32 mouse cellular contexts compared by ENCODE assay signal in genomic region chr19:20014114-20014513, GRCm38 (mm10).
DNase-seq lines count a peak whose midpoint lies in the region; ATAC-seq and TF ChIP-seq lines count a peak whose summit lies in the region.
"Had no signal": no experiment of that assay in that cellular context is flagged by ENCODE, and none has a peak within 500 bp of the region (broad histone marks: within the 10 kb centered on the region; RNA-seq: fewer than 3 reads in every experiment).

No protein-coding gene starts in this region.

- H3K9me3 ChIP-seq in hindbrain, embryonic 12.5 days (replicated peaks) = no peaks in the 10 kb centered on the region
- H3K9me3 ChIP-seq in hindbrain, embryonic 11.5 days (ENCODE audit: control insufficient read depth, low read length) = no peaks in the 10 kb centered on the region
- no peaks in the 10 kb centered on the region for H3K9me3 ChIP-seq in neural tube, embryonic 12.5 days
- no peaks in the 10 kb centered on the region for H3K9me3 ChIP-seq in neural tube, embryonic 15.5 days (replicated peaks)
- no peaks in the 10 kb centered on the region for H3K9me3 ChIP-seq in midbrain, embryonic 15.5 days
- H3K9me3 ChIP-seq: embryonic facial prominence, embryonic 12.5 days; heart, embryonic 12.5 days; kidney, embryonic 15.5 days; limb, embryonic 12.5 days; liver, embryonic 15.5 days; lung, embryonic 15.5 days; stomach, embryonic 15.5 days had no signal

- 73% methylated on average over 4 of the region's 4 CpGs for WGBS in hindbrain, embryonic 12.5 days
- 83% methylated on average over 4 of the region's 4 CpGs for WGBS in hindbrain, embryonic 11.5 days
- 70% methylated on average over 4 of the region's 4 CpGs for WGBS in neural tube, embryonic 12.5 days
- WGBS in neural tube, embryonic 15.5 days = 35% methylated on average over 4 of the region's 4 CpGs
- WGBS in midbrain, embryonic 15.5 days = 27% methylated on average over 4 of the region's 4 CpGs
- WGBS in lung, adult 2 months = 80% methylated on average over 4 of the region's 4 CpGs

- H3K9ac ChIP-seq in hindbrain, embryonic 12.5 days = no peak overlapping the region
- H3K9ac ChIP-seq in hindbrain, embryonic 11.5 days (ENCODE audit: low read depth, low read length) = no peak overlapping the region
- H3K9ac ChIP-seq in neural tube, embryonic 12.5 days = no peak overlapping the region
- no peak overlapping the region for H3K9ac ChIP-seq in neural tube, embryonic 15.5 days (replicated peaks)
- no peak overlapping the region for H3K9ac ChIP-seq in midbrain, embryonic 15.5 days
- H3K9ac ChIP-seq: embryonic facial prominence, embryonic 12.5 days; heart, embryonic 12.5 days; kidney, embryonic 15.5 days; limb, embryonic 12.5 days; liver, embryonic 15.5 days; lung, embryonic 15.5 days; stomach, embryonic 15.5 days had no signal

- H3K27ac ChIP-seq in hindbrain, embryonic 12.5 days = no peak overlapping the region
- H3K27ac ChIP-seq in hindbrain, embryonic 11.5 days (ENCODE audit: low read depth, low read length) = no peak overlapping the region
- H3K27ac ChIP-seq in neural tube, embryonic 12.5 days = no peak overlapping the region
- no peak overlapping the region for H3K27ac ChIP-seq in neural tube, embryonic 15.5 days (replicated peaks)
- 0 out of 2 replicates have a peak overlapping the region, but pooled peaks have one; percentile 19 for H3K27ac ChIP-seq in midbrain, embryonic 15.5 days
- H3K27ac ChIP-seq: embryonic facial prominence, embryonic 12.5 days; gastrocnemius, adult 2 months; heart, adult 2 months; kidney, embryonic 15.5 days; layer of hippocampus, adult 2 months; left cerebral cortex, adult 2 months; limb, embryonic 12.5 days; liver, embryonic 15.5 days; lung, embryonic 15.5 days; stomach, embryonic 15.5 days had no signal

- no peak for DNase-seq in hindbrain, embryonic 11.5 days (ENCODE audit: low spot score)
- DNase-seq in retina, postnatal 1 day = peak; percentile 55
- DNase-seq in lung, adult 2 months = no peak
- DNase-seq: adrenal gland, adult 2 months; adrenal gland, postnatal 36 days; cerebellum, adult 8-10 months; cerebellum, postnatal 25 days; embryo, embryonic 11 days; gastrocnemius, adult 2 months; gastrocnemius, postnatal 36 days; heart, adult 2 months; heart, postnatal 4 days; kidney, adult 18-20 months; kidney, postnatal 25 days; right cerebral cortex, postnatal 14 days; thymus, postnatal 14 days had no signal

- no peak overlapping the region for H3K4me2 ChIP-seq in hindbrain, embryonic 12.5 days (replicated peaks)
- no peak overlapping the region for H3K4me2 ChIP-seq in hindbrain, embryonic 11.5 days (replicated peaks; ENCODE audit: low read depth, low read length)
- no peak overlapping the region for H3K4me2 ChIP-seq in neural tube, embryonic 12.5 days (replicated peaks)
- no peak overlapping the region for H3K4me2 ChIP-seq in neural tube, embryonic 15.5 days
- no peak overlapping the region for H3K4me2 ChIP-seq in midbrain, embryonic 15.5 days
- H3K4me2 ChIP-seq: embryonic facial prominence, embryonic 12.5 days; heart, embryonic 12.5 days; kidney, embryonic 15.5 days; limb, embryonic 12.5 days; liver, embryonic 15.5 days; lung, embryonic 15.5 days; stomach, embryonic 15.5 days had no signal

- ATAC-seq in hindbrain, embryonic 12.5 days (ENCODE audit: low FRiP score) = peak; percentile 66; the same call in 1 of the 2 replicates
- no peak for ATAC-seq in hindbrain, embryonic 11.5 days (ENCODE audit: low FRiP score)
- peak; percentile 52; the same call in 1 of the 2 replicates for ATAC-seq in neural tube, embryonic 12.5 days (ENCODE audit: low FRiP score, low read depth)
- ATAC-seq in neural tube, embryonic 15.5 days (ENCODE audit: low FRiP score) = no peak
- peak; percentile 58; the same call in 1 of the 2 replicates for ATAC-seq in midbrain, embryonic 15.5 days (replicated peaks)
- no peak for ATAC-seq in granulocyte monocyte progenitor cell, adult 5-6 weeks (replicated peaks; ENCODE audit: poor library complexity, severe bottlenecking)
- ATAC-seq: forebrain, embryonic 16.5 days; inflammation-experienced regulatory T-cells, adult 6 months had no signal

- no peaks in the 10 kb centered on the region for H3K36me3 ChIP-seq in hindbrain, embryonic 12.5 days
- no peaks in the 10 kb centered on the region for H3K36me3 ChIP-seq in hindbrain, embryonic 11.5 days (ENCODE audit: control insufficient read depth, insufficient read depth, low read length)
- H3K36me3 ChIP-seq in neural tube, embryonic 12.5 days = no peaks in the 10 kb centered on the region
- no peaks in the 10 kb centered on the region for H3K36me3 ChIP-seq in neural tube, embryonic 15.5 days
- no peaks in the 10 kb centered on the region for H3K36me3 ChIP-seq in midbrain, embryonic 15.5 days (replicated peaks)
- H3K36me3 ChIP-seq: embryonic facial prominence, embryonic 12.5 days; heart, embryonic 12.5 days; kidney, embryonic 15.5 days; limb, embryonic 12.5 days; liver, embryonic 15.5 days; lung, embryonic 15.5 days; stomach, embryonic 15.5 days had no signal

- H3K27me3 ChIP-seq in hindbrain, embryonic 12.5 days = no peaks in the 10 kb centered on the region
- no peaks in the 10 kb centered on the region for H3K27me3 ChIP-seq in hindbrain, embryonic 11.5 days (ENCODE audit: control insufficient read depth, insufficient read depth, low read length)
- no peaks in the 10 kb centered on the region for H3K27me3 ChIP-seq in neural tube, embryonic 12.5 days (replicated peaks)
- H3K27me3 ChIP-seq in neural tube, embryonic 15.5 days (replicated peaks) = no peaks in the 10 kb centered on the region
- no peaks in the 10 kb centered on the region for H3K27me3 ChIP-seq in midbrain, embryonic 15.5 days (replicated peaks)
- H3K27me3 ChIP-seq: embryonic facial prominence, embryonic 12.5 days; heart, embryonic 12.5 days; kidney, embryonic 15.5 days; limb, embryonic 12.5 days; liver, embryonic 15.5 days; lung, embryonic 15.5 days; stomach, embryonic 15.5 days had no signal

- no peak for TF ChIP-seq POLR2A in lung, adult 2 months (IDR thresholded peaks at IDR 0.05; ENCODE audit: borderline replicate concordance, extremely low read depth, low read depth, low read length)

- TF ChIP-seq CTCF in lung, adult 2 months (IDR thresholded peaks at IDR 0.05; ENCODE audit: insufficient read depth, low read length) = no peak

- H3K4me1 ChIP-seq in hindbrain, embryonic 12.5 days = 0 out of 2 replicates have a peak, but pooled peaks cover 3% of the 10 kb centered on the region
- no peaks in the 10 kb centered on the region for H3K4me1 ChIP-seq in hindbrain, embryonic 11.5 days (replicated peaks; ENCODE audit: control insufficient read depth, insufficient read depth, low read length)
- H3K4me1 ChIP-seq in neural tube, embryonic 12.5 days = 0 out of 2 replicates have a peak, but pooled peaks cover 4% of the 10 kb centered on the region
- peaks cover 11% of the 10 kb centered on the region for H3K4me1 ChIP-seq in neural tube, embryonic 15.5 days
- H3K4me1 ChIP-seq in midbrain, embryonic 15.5 days = peaks cover 9% of the 10 kb centered on the region
- no peaks in the 10 kb centered on the region for H3K4me1 ChIP-seq in lung, adult 2 months (ENCODE audit: control insufficient read depth, insufficient read depth, low read length)
- H3K4me1 ChIP-seq: embryonic facial prominence, embryonic 12.5 days; heart, embryonic 12.5 days; kidney, embryonic 15.5 days; liver, embryonic 15.5 days; lung, embryonic 15.5 days; stomach, embryonic 15.5 days had no signal

- no peak overlapping the region for H3K4me3 ChIP-seq in hindbrain, embryonic 12.5 days
- no peak overlapping the region for H3K4me3 ChIP-seq in hindbrain, embryonic 11.5 days (ENCODE audit: low read depth, low read length)
- no peak overlapping the region for H3K4me3 ChIP-seq in neural tube, embryonic 12.5 days
- H3K4me3 ChIP-seq in neural tube, embryonic 15.5 days (replicated peaks) = no peak overlapping the region
- no peak overlapping the region for H3K4me3 ChIP-seq in midbrain, embryonic 15.5 days
- no peak overlapping the region for H3K4me3 ChIP-seq in lung, adult 2 months (replicated peaks; ENCODE audit: extremely low read depth, low read depth, low read length)
- H3K4me3 ChIP-seq: embryonic facial prominence, embryonic 12.5 days; gastrocnemius, adult 2 months; heart, adult 2 months; heart, embryonic 12.5 days; kidney, embryonic 15.5 days; layer of hippocampus, adult 2 months; left cerebral cortex, adult 2 months; limb, embryonic 12.5 days; liver, embryonic 15.5 days; lung, embryonic 15.5 days; stomach, embryonic 15.5 days had no signal

Comparison
In these comparisons a context has a peak if more than half of its experiments do, and no peak if none do; other contexts are left out.
1. ATAC-seq: peak in hindbrain, embryonic 12.5 days (single experiment), neural tube, embryonic 12.5 days (single experiment) and midbrain, embryonic 15.5 days (single experiment); none in hindbrain, embryonic 11.5 days (single experiment), neural tube, embryonic 15.5 days (single experiment) and granulocyte monocyte progenitor cell, adult 5-6 weeks (single experiment).